Mouse (Mus musculus): ENCODE data around the gene Fem1b. TPM values are rescaled to one million over a fixed set of nuclear protein-coding genes. Genes with fewer than 3 reads are reported as not detected.

Gene Fem1b
- polyA plus RNA-seq, 1 experiment from 2014 or later = 8.9 TPM

GRCm38 (mm10) chr9:62775464-62775863 lies 36.3 kb downstream of the Fem1b start:
- 32% methylated on average over 4 of the region's 4 CpGs for WGBS
- no peak for TF ChIP-seq CTCF (IDR thresholded peaks at IDR 0.05; ENCODE audit: low read depth)
- H3K9ac ChIP-seq (ENCODE audit: low read depth, low read length) = no peak overlapping the region
- no peak overlapping the region for H3K4me2 ChIP-seq (replicated peaks; ENCODE audit: low read depth)
- no peaks in the 10 kb centered on the region for H3K27me3 ChIP-seq (replicated peaks; ENCODE audit: control insufficient read depth, insufficient read depth, low read length)
- H3K4me3 ChIP-seq (ENCODE audit: low read depth, low read length) = no peak overlapping the region
- H3K36me3 ChIP-seq (ENCODE audit: control insufficient read depth, insufficient read depth) = no peaks in the 10 kb centered on the region
- no peaks in the 10 kb centered on the region for H3K9me3 ChIP-seq (ENCODE audit: control insufficient read depth)
- no peak overlapping the region for H3K27ac ChIP-seq (ENCODE audit: low read depth, low read length)
- no peaks in the 10 kb centered on the region for H3K4me1 ChIP-seq (replicated peaks; ENCODE audit: control insufficient read depth, insufficient read depth, low read length)
- ATAC-seq = no peak

- Histone ChIP-seq H3K9ac (ENCODE audit: low read depth, low read length) (no peak overlapping the region), H3K27me3 (replicated peaks; ENCODE audit: control insufficient read depth, insufficient read depth, low read length) (no peaks in the 10 kb centered on the region), H3K4me1 (replicated peaks; ENCODE audit: control insufficient read depth, insufficient read depth, low read length) (no peaks in the 10 kb centered on the region), H3K4me2 (replicated peaks; ENCODE audit: low read depth) (no peak overlapping the region), H3K36me3 (ENCODE audit: control insufficient read depth, insufficient read depth) (no peaks in the 10 kb centered on the region), H3K4me3 (ENCODE audit: low read depth, low read length) (no peak overlapping the region), H3K9me3 (ENCODE audit: control insufficient read depth) (no peaks in the 10 kb centered on the region; the same call in 1 of the 2 replicates), H3K27ac (ENCODE audit: low read depth, low read length) (no peak overlapping the region)
- no peak for ATAC-seq
- TF ChIP-seq CTCF (IDR thresholded peaks at IDR 0.05; ENCODE audit: low read depth) = no peak
- 71% methylated on average over 8 of the region's 8 CpGs for WGBS
Measured at GRCm38 (mm10) chr9:62772746-62773145, 39.0 kb downstream of the Fem1b start.

- H3K9me3 ChIP-seq (ENCODE audit: control insufficient read depth) = no peaks in the 10 kb centered on the region; the same call in 1 of the 2 replicates
- no peak overlapping the region for H3K9ac ChIP-seq (ENCODE audit: low read depth, low read length)
- H3K27ac ChIP-seq (ENCODE audit: low read depth, low read length) = no peak overlapping the region
- H3K36me3 ChIP-seq (ENCODE audit: control insufficient read depth, insufficient read depth) = no peaks in the 10 kb centered on the region
- 67% methylated on average over 5 of the region's 5 CpGs for WGBS
- no peak overlapping the region for H3K4me2 ChIP-seq (replicated peaks; ENCODE audit: low read depth)
- no peaks in the 10 kb centered on the region for H3K27me3 ChIP-seq (replicated peaks; ENCODE audit: control insufficient read depth, insufficient read depth, low read length)
- no peak for TF ChIP-seq CTCF (IDR thresholded peaks at IDR 0.05; ENCODE audit: low read depth)
- H3K4me1 ChIP-seq (replicated peaks; ENCODE audit: control insufficient read depth, insufficient read depth, low read length) = no peaks in the 10 kb centered on the region
- H3K4me3 ChIP-seq (ENCODE audit: low read depth, low read length) = no peak overlapping the region
- no peak for ATAC-seq
Measured at GRCm38 (mm10) chr9:62768361-62768760, 43.4 kb downstream of the Fem1b start.

- 72% methylated on average over 17 of the region's 17 CpGs for WGBS
- no peak for ATAC-seq
- no peak overlapping the region for H3K4me3 ChIP-seq (ENCODE audit: low read depth, low read length)
Measured at GRCm38 (mm10) chr9:62767464-62767863, 44.3 kb downstream of the Fem1b start.

GRCm38 (mm10) chr9:62765346-62765745 lies 46.4 kb downstream of the Fem1b start:
- Histone ChIP-seq H3K4me1 (replicated peaks; ENCODE audit: control insufficient read depth, insufficient read depth, low read length) (no peaks in the 10 kb centered on the region), H3K9me3 (ENCODE audit: control insufficient read depth) (no peaks in the 10 kb centered on the region; the same call in 1 of the 2 replicates), H3K36me3 (ENCODE audit: control insufficient read depth, insufficient read depth) (no peaks in the 10 kb centered on the region), H3K9ac (ENCODE audit: low read depth, low read length) (no peak overlapping the region), H3K4me3 (ENCODE audit: low read depth, low read length) (no peak overlapping the region), H3K27me3 (replicated peaks; ENCODE audit: control insufficient read depth, insufficient read depth, low read length) (no peaks in the 10 kb centered on the region), H3K27ac (ENCODE audit: low read depth, low read length) (no peak overlapping the region), H3K4me2 (replicated peaks; ENCODE audit: low read depth) (no peak overlapping the region)
- no peak for TF ChIP-seq CTCF (IDR thresholded peaks at IDR 0.05; ENCODE audit: low read depth)
- WGBS = 81% methylated on average over 4 of the region's 4 CpGs
- no peak for ATAC-seq

More at GRCm38 (mm10) chr9:62767464-62767863, 44.3 kb downstream of the Fem1b start:
- Histone ChIP-seq H3K4me1 (replicated peaks; ENCODE audit: control insufficient read depth, insufficient read depth, low read length) (no peaks in the 10 kb centered on the region), H3K4me2 (replicated peaks; ENCODE audit: low read depth) (no peak overlapping the region), H3K9me3 (ENCODE audit: control insufficient read depth) (no peaks in the 10 kb centered on the region; the same call in 1 of the 2 replicates), H3K27me3 (replicated peaks; ENCODE audit: control insufficient read depth, insufficient read depth, low read length) (no peaks in the 10 kb centered on the region), H3K36me3 (ENCODE audit: control insufficient read depth, insufficient read depth) (no peaks in the 10 kb centered on the region), H3K27ac (ENCODE audit: low read depth, low read length) (no peak overlapping the region), H3K9ac (ENCODE audit: low read depth, low read length) (no peak overlapping the region)
- TF ChIP-seq CTCF (IDR thresholded peaks at IDR 0.05; ENCODE audit: low read depth) = no peak

GRCm38 (mm10) chr9:62763478-62763877 lies 48.3 kb downstream of the Fem1b start:
- Histone ChIP-seq H3K9me3 (ENCODE audit: control insufficient read depth) (no peaks in the 10 kb centered on the region; the same call in 1 of the 2 replicates), H3K36me3 (ENCODE audit: control insufficient read depth, insufficient read depth) (no peaks in the 10 kb centered on the region), H3K27me3 (replicated peaks; ENCODE audit: control insufficient read depth, insufficient read depth, low read length) (no peaks in the 10 kb centered on the region), H3K4me1 (replicated peaks; ENCODE audit: control insufficient read depth, insufficient read depth, low read length) (no peaks in the 10 kb centered on the region), H3K27ac (ENCODE audit: low read depth, low read length) (no peak overlapping the region), H3K9ac (ENCODE audit: low read depth, low read length) (no peak overlapping the region), H3K4me3 (ENCODE audit: low read depth, low read length) (no peak overlapping the region), H3K4me2 (replicated peaks; ENCODE audit: low read depth) (peak overlapping the region; percentile 21; the same call in 1 of the 2 replicates)
- no peak for TF ChIP-seq CTCF (IDR thresholded peaks at IDR 0.05; ENCODE audit: low read depth)
- WGBS = 11% methylated on average over 13 of the region's 13 CpGs
- ATAC-seq = no peak

- no peaks in the 10 kb centered on the region for H3K36me3 ChIP-seq (ENCODE audit: control insufficient read depth, insufficient read depth)
- peak; percentile 60 for TF ChIP-seq CTCF (IDR thresholded peaks at IDR 0.05; ENCODE audit: low read depth)
- H3K4me1 ChIP-seq (replicated peaks; ENCODE audit: control insufficient read depth, insufficient read depth, low read length) = no peaks in the 10 kb centered on the region
- H3K9ac ChIP-seq (ENCODE audit: low read depth, low read length) = no peak overlapping the region
- H3K27ac ChIP-seq (ENCODE audit: low read depth, low read length) = no peak overlapping the region
- no peaks in the 10 kb centered on the region for H3K9me3 ChIP-seq (ENCODE audit: control insufficient read depth)
- H3K27me3 ChIP-seq (replicated peaks; ENCODE audit: control insufficient read depth, insufficient read depth, low read length) = no peaks in the 10 kb centered on the region
- H3K4me3 ChIP-seq (ENCODE audit: low read depth, low read length) = no peak overlapping the region
- H3K4me2 ChIP-seq (replicated peaks; ENCODE audit: low read depth) = no peak overlapping the region
- ATAC-seq = no peak
- WGBS = 55% methylated on average over 3 of the region's 3 CpGs
Measured at GRCm38 (mm10) chr9:62759601-62760000, 52.1 kb downstream of the Fem1b start.
